Mouse (Mus musculus): Measurements from ENCODE around the gene Ube2c.
A peak's percentile ranks its signal among the peaks of the same experiment; 100 is the strongest.

GRCm38 (mm10) chr2:164823181-164823585, 53.5 kb downstream of the Ube2c start:
- peak; percentile 54 for TF ChIP-seq CTCF (IDR thresholded peaks at IDR 0.05)
- peak; percentile 12; the same call in 1 of the 2 replicates for TF ChIP-seq EP300 (IDR thresholded peaks at IDR 0.05)

Data from lung, postnatal 0 days (tissue).